Mouse (Mus musculus) MEL (cell line): ENCODE data around the gene Zkscan17. TPM values are rescaled to one million over a fixed set of nuclear protein-coding genes. Genes with fewer than 3 reads are reported as not detected.

Source experiments
- DNase-seq: peaks from one replicate; pipeline ENCODE4 v3.0.0; 2011; ENCODE audit warnings: low read depth, low spot score
- H3K27ac ChIP-seq: 2 replicates; pipeline ENCODE4 v1.5.1; 2012; ENCODE audit warnings: low read depth, mild to moderate bottlenecking, control low read depth, low read length, moderate library complexity; ENCODE audit not compliant: control insufficient read depth
- H3K27me3 ChIP-seq, 2 experiments: fragments of 150-350 bp in 1 of 2; sonication (generic) in 1 of 2; 2 replicates each; pipeline ENCODE4 v1.6.1; 2012; ENCODE audit warnings: low read length in 2 of 2, mild to moderate bottlenecking in 2 of 2, improper control_type of control experiment in 1 of 2, moderate library complexity in 1 of 2; ENCODE audit not compliant: insufficient read depth in 2 of 2, control insufficient read depth in 1 of 2
- H3K36me3 ChIP-seq, 2 experiments: 2 replicates each; pipeline ENCODE4 v1.6.1; 2012 to 2014; ENCODE audit warnings: low read length in 2 of 2, improper control_type of control experiment in 1 of 2, inconsistent platforms in 1 of 2, mild to moderate bottlenecking in 1 of 2; ENCODE audit not compliant: insufficient read depth in 2 of 2, control insufficient read depth in 1 of 2
- H3K4me1 ChIP-seq, 2 experiments: fragments of 150-350 bp in 1 of 2; sonication (generic) in 1 of 2; 2 replicates each; pipeline ENCODE4 v1.6.1; 2012; ENCODE audit warnings: low read length in 2 of 2, improper control_type of control experiment in 1 of 2, mild to moderate bottlenecking in 1 of 2; ENCODE audit not compliant: insufficient read depth in 2 of 2, control insufficient read depth in 1 of 2
- H3K4me3 ChIP-seq, 2 experiments: fragments of 150-350 bp in 1 of 2; sonication (generic) in 1 of 2; 2 replicates each; pipeline ENCODE4 v1.5.1; 2012; ENCODE audit warnings: low read depth in 2 of 2, low read length in 2 of 2, mild to moderate bottlenecking in 2 of 2, moderate library complexity in 2 of 2, control low read depth in 1 of 2, improper control_type of control experiment in 1 of 2; ENCODE audit not compliant: control insufficient read depth in 1 of 2, insufficient read depth in 1 of 2
- H3K79me2 ChIP-seq: 2 replicates; pipeline ENCODE4 v1.6.1; 2012; ENCODE audit warnings: mild to moderate bottlenecking, low read length, moderate library complexity; ENCODE audit not compliant: control insufficient read depth, poor library complexity, insufficient read depth
- H3K9ac ChIP-seq: 2 replicates; pipeline ENCODE4 v1.6.1; 2012; ENCODE audit warnings: low read depth, mild to moderate bottlenecking, control low read depth, low read length, moderate library complexity; ENCODE audit not compliant: control insufficient read depth, poor library complexity, severe bottlenecking
- H3K9me3 ChIP-seq: fragments of 150-350 bp; sonication (generic); replicated peaks from 2 replicates; pipeline ENCODE4 v1.6.1; 2012; ENCODE audit warnings: mild to moderate bottlenecking, low read length, improper control_type of control experiment, moderate library complexity; ENCODE audit not compliant: insufficient read depth
- BHLHE40 ChIP-seq: IDR thresholded peaks from 2 replicates; pipeline ENCODE4 v1.6.1; 2012; ENCODE audit warnings: low read depth, mild to moderate bottlenecking, inconsistent platforms, low read length, improper control_type of control experiment, borderline replicate concordance
- CTCF ChIP-seq, 3 experiments: IDR thresholded peaks in 2 of 3; conservative IDR thresholded peaks in 1 of 3; 2 replicates each; pipeline ENCODE4 v1.5.1; 2011 to 2012; ENCODE audit warnings: low read length in 3 of 3, low read depth in 2 of 3, mild to moderate bottlenecking in 2 of 3, improper control_type of control experiment in 1 of 3, inconsistent platforms in 1 of 3, mixed read lengths in 1 of 3, moderate library complexity in 1 of 3; ENCODE audit not compliant: control insufficient read depth in 1 of 3, insufficient read depth in 1 of 3, poor library complexity in 1 of 3, severe bottlenecking in 1 of 3
- HCFC1 ChIP-seq: IDR thresholded peaks from 2 replicates; pipeline ENCODE4 v1.6.1; 2012; ENCODE audit warnings: low read depth, mild to moderate bottlenecking, inconsistent platforms, low read length, improper control_type of control experiment, moderate library complexity
- JUND ChIP-seq: IDR thresholded peaks from 2 replicates; pipeline ENCODE4 v1.6.1; 2011; ENCODE audit warnings: low read depth, mild to moderate bottlenecking, improper control_type of control experiment, low read length
- KAT2A ChIP-seq: conservative IDR thresholded peaks from 2 replicates; pipeline ENCODE4 v1.6.1; 2012; ENCODE audit warnings: low read depth, low read length, improper control_type of control experiment, inconsistent platforms
- MAFK ChIP-seq: IDR thresholded peaks from 2 replicates; pipeline ENCODE4 v1.6.1; 2011; ENCODE audit warnings: low read depth, mild to moderate bottlenecking, low read length, improper control_type of control experiment, borderline replicate concordance
- MAX ChIP-seq: IDR thresholded peaks from 2 replicates; pipeline ENCODE4 v1.6.1; 2011; ENCODE audit warnings: low read length, improper control_type of control experiment
- MEF2A ChIP-seq: IDR thresholded peaks from 2 replicates; pipeline ENCODE4 v1.6.1; 2014; ENCODE audit warnings: low read depth, mild to moderate bottlenecking, inconsistent platforms, low read length, improper control_type of control experiment; ENCODE audit not compliant: poor library complexity, insufficient replicate concordance, severe bottlenecking; ENCODE audit errors: extremely low read depth
- POLR2AphosphoS2 ChIP-seq: IDR thresholded peaks from 2 replicates; pipeline ENCODE4 v1.6.1; 2011; ENCODE audit warnings: low read length, improper control_type of control experiment
- POLR2AphosphoS5 ChIP-seq: IDR thresholded peaks from 2 replicates; pipeline ENCODE4 v1.6.1; 2012; ENCODE audit warnings: low read depth, borderline replicate concordance, mild to moderate bottlenecking, inconsistent platforms, low read length, moderate library complexity, mixed read lengths
- RAD21 ChIP-seq: IDR thresholded peaks from 2 replicates; pipeline ENCODE4 v1.6.1; 2011; ENCODE audit warnings: mild to moderate bottlenecking, low read depth, low read length, improper control_type of control experiment
- SIN3A ChIP-seq: IDR thresholded peaks from 2 replicates; pipeline ENCODE4 v1.6.1; 2012; ENCODE audit warnings: low read length, improper control_type of control experiment, inconsistent platforms
- SMC3 ChIP-seq: IDR thresholded peaks from 2 replicates; pipeline ENCODE4 v1.6.1; 2011; ENCODE audit warnings: low read depth, low read length, improper control_type of control experiment
- TCF12 ChIP-seq: IDR thresholded peaks from 2 replicates; pipeline ENCODE4 v1.6.1; 2014; ENCODE audit warnings: low read depth, mild to moderate bottlenecking, inconsistent platforms, low read length, improper control_type of control experiment, moderate library complexity
- USF1 ChIP-seq: IDR thresholded peaks from 2 replicates; pipeline ENCODE4 v1.6.1; 2014; ENCODE audit warnings: low read depth, mild to moderate bottlenecking, inconsistent platforms, low read length, improper control_type of control experiment, moderate library complexity
- ZKSCAN1 ChIP-seq: IDR thresholded peaks from 2 replicates; pipeline ENCODE4 v1.6.1; 2012; ENCODE audit warnings: low read depth, mild to moderate bottlenecking, inconsistent platforms, low read length, improper control_type of control experiment, moderate library complexity
- ZMIZ1 ChIP-seq: IDR thresholded peaks from 2 replicates; pipeline ENCODE4 v1.6.1; 2012; ENCODE audit warnings: low read depth, mild to moderate bottlenecking, inconsistent platforms, low read length, improper control_type of control experiment, moderate library complexity
- polyA plus RNA-seq, 2 experiments: library from polyadenylated mRNA; stranded (reverse) in 1 of 2; unstranded in 1 of 2; fragments of >175 nt in 1 of 2; fragments of >200 nt in 1 of 2; gene quantifications; 2 replicates each; pipeline versions ENCODE4 v1.2.1 to v1.2.4; 2012; ENCODE audit warnings: low replicate concordance in 2 of 2, low read depth in 1 of 2; ENCODE audit not compliant: insufficient read length in 2 of 2, insufficient read depth in 1 of 2, missing spikeins in 1 of 2
- total RNA-seq: library from RNA; depleted of rRNA; stranded (reverse); fragments of 300-350 nt; gene quantifications from 2 replicates; pipeline ENCODE4 v1.2.3, GENCODE M21; 2012

Gene Zkscan17
- total and polyA plus RNA-seq, 3 experiments: 31.7 to 49.6 TPM; not detected in 1

GRCm38 (mm10) chr11:59514381-59514780, 12.2 kb downstream of the Zkscan17 start:
- TF ChIP-seq RAD21 (no peak), POLR2AphosphoS2 (no peak)
- Histone ChIP-seq H3K79me2 (no peaks in the 10 kb centered on the region), H3K9me3 (no peaks in the 10 kb centered on the region), H3K36me3 (peaks cover 0 to 14% of the 10 kb centered on the region in 2 experiments; a peak in 2 of 4 replicates), H3K4me3 (no peak overlapping the region), H3K4me1 (peaks cover 0 to 16% of the 10 kb centered on the region in 2 experiments; a peak in 3 of 4 replicates), H3K9ac (no peak overlapping the region), H3K27ac (no peak overlapping the region), H3K27me3 (no peaks in the 10 kb centered on the region)
- no peak for DNase-seq

- TF ChIP-seq RAD21 (peak; percentile 49), SMC3 (peak; percentile 42; the same call in 1 of the 2 replicates), CTCF (IDR thresholded peaks at IDR 0.05 in 2 of 3, conservative IDR thresholded peaks at IDR 0.05 in 1 of 3; ENCODE audit: control insufficient read depth in 1 of 3, insufficient read depth in 1 of 3, low read depth in 2 of 3, low read length in 3 of 3, poor library complexity in 1 of 3, severe bottlenecking in 1 of 3) (peak in 2 of 3 experiments; percentile 36 to 62; a peak in 4 of 6 replicates), HCFC1 (no peak), MAFK (no peak)
- peak; percentile 45 for DNase-seq
- no peak overlapping the region for H3K9ac ChIP-seq
- H3K4me3 ChIP-seq: no peak overlapping the region
- peaks cover 0 to 10% of the 10 kb centered on the region in 2 experiments; a peak in 2 of 4 replicates for H3K36me3 ChIP-seq
- H3K79me2 ChIP-seq: no peaks in the 10 kb centered on the region
- no peaks in the 10 kb centered on the region for H3K27me3 ChIP-seq
- no peaks in the 10 kb centered on the region for H3K9me3 ChIP-seq
- no peak overlapping the region for H3K27ac ChIP-seq
- peaks cover 0 to 12% of the 10 kb centered on the region in 2 experiments; a peak in 3 of 4 replicates for H3K4me1 ChIP-seq
Observed at GRCm38 (mm10) chr11:59513556-59513955, 13.0 kb downstream of the Zkscan17 start.

GRCm38 (mm10) chr11:59512733-59513132, 13.8 kb downstream of the Zkscan17 start:
- TF ChIP-seq BHLHE40: no peak
- TF ChIP-seq RAD21: no peak
- no peak for TF ChIP-seq JUND
- TF ChIP-seq ZMIZ1: no peak
- TF ChIP-seq HCFC1: no peak
- TF ChIP-seq TCF12: no peak
- no peak for TF ChIP-seq MAX
- TF ChIP-seq MEF2A: no peak
- TF ChIP-seq USF1: no peak
- no peak for TF ChIP-seq SIN3A
- TF ChIP-seq CTCF (IDR thresholded peaks at IDR 0.05 in 2 of 3, conservative IDR thresholded peaks at IDR 0.05 in 1 of 3; ENCODE audit: control insufficient read depth in 1 of 3, insufficient read depth in 1 of 3, low read depth in 2 of 3, low read length in 3 of 3, poor library complexity in 1 of 3, severe bottlenecking in 1 of 3): no peak
- TF ChIP-seq KAT2A: no peak
- no peak for TF ChIP-seq POLR2AphosphoS5
- no peak for TF ChIP-seq ZKSCAN1
- no peak for DNase-seq
- H3K4me3 ChIP-seq: no peak overlapping the region
- H3K36me3 ChIP-seq: peaks cover 0 to 2% of the 10 kb centered on the region in 2 experiments; a peak in 2 of 4 replicates
- H3K9me3 ChIP-seq: no peaks in the 10 kb centered on the region
- no peaks in the 10 kb centered on the region for H3K27me3 ChIP-seq
- H3K79me2 ChIP-seq: no peaks in the 10 kb centered on the region
- no peak overlapping the region for H3K9ac ChIP-seq
- H3K4me1 ChIP-seq: peaks cover 0 to 6% of the 10 kb centered on the region in 2 experiments; a peak in 3 of 4 replicates
- no peak overlapping the region for H3K27ac ChIP-seq
